Mouse (Mus musculus) ovary, postnatal 36 days (tissue): ENCODE measurements around the gene Nhsl1.

Experiments used
- DNase-seq: peaks from one replicate; pipeline ENCODE4 v3.0.0; 2022; ENCODE audit warnings: low spot score, mixed read lengths

The Nhsl1 gene

DNA sequence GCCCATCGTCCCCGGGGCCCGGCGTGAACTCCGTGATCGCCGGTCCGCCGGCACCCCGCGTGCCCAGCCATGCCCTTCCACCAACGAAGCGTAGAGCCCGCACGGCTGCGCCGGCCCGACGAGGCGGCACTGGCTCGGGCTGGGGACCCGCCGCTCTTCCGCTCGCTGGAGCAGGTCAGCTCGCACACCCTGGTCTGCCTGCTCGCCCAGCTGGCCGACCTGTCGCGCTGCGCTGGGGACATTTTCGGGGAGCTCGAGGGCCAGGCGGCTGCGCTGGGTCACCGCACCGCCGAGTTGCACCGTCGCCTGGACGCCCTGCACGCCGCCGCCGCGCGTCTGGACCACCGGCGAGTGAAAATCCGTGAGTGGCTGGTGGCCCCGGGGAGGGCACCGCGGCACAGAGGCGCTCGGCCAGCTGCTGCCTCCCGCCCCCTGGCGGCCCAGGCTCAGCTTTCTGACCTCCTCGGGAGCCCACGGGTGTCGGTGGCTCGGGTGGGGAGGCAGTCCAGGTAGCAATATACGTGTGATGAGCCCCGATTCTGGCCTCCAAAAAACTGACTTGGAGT, at the start of gene Nhsl1:
Gene Nhsl1 (plus strand): TSS at position 70 of the 566 bp plus-strand sequence.
- DNase-seq, result peak; percentile 62

DNA sequence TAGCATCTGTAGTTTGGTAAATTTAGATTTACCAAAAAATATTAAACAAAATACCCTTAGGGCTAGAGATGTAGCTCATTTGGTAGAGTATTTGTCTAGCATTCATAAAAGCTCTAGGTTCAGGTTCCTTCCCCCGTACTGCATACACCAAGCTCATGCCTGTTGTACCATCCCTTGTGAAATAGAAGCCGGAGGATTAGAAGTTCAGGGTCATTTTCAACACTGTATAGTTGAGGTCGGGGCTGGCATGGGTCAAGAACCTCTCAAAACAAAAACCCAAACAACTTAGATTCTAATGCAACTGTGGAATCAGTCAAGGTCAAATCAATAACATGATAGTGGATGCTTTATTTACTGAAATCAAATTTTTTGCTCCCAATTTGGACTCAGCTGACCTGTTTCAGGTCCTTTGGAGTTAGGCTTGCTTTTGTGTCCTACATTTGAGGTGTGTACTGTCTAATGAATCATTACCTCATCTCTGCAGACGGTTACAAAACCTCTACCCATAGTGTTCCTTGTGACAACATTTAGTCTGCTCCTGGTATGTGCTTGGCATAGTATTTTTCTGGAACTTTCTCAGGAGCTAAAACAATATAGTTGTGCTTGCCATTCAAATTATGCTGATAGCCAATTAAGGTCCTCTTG, 42.6 kb upstream of the Nhsl1 start:
- no peak for DNase-seq

DNA sequence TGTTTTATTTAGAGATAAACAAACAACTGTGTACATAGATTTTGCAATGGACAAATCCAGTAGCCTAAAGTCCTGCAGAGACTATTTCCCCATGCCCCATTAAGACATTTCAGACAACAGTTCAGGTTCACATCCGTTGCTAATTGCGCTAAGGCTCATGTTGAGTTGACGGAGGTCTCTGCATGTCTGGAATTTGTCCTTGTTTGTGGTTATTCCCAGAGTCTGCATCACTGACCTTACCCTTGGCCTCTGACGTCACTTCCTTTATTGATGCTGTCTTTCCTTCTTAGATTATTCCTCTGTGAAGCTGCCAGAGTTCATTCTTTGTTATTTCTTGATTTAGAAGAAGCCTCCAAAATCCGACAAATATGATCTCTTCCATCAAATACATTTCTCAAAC, 34.8 kb upstream of the Nhsl1 start:
- no peak for DNase-seq

GRCm38 (mm10) chr10:18289512-18289911, 29.3 kb upstream of the Nhsl1 start:
- no peak for DNase-seq

DNA sequence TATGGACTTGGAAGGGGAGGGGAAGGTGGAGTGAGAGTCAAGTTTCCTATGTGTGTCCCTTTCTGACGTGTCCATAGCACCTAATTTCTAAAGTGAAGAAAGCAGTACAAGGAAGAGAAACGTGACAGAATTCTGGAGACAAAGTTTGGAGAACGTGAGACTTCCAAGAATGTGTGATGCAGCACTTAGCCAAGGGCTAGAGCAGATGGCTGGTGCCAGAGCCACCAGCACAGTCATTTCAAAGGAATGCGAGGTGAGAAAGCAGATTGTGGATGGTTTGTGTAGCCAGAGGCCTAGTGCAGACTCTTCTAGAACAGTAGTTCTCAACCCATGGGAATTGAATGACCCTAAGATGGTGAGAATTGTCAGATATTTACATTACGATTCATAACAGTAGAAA, 13.7 kb upstream of the Nhsl1 start:
- DNase-seq, result no peak

DNA sequence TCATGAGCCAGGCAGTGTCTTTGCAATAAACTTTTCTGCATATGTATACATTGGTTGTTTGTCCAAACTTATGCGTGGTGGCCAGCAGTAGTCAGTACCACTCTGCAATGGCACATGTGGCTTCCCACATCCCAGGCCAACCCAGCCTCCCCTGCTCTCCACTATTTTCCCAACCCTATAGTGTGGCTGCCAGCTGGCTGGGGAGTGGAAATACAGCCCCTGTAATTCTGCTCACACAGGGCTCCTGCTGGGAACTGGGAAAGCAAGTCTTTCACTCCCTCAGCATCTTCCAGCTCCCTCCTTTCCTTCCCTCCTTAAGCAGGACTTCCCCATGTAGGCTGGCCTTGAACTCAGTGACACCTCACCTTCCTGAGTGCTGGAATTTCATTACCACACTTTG, 3.7 kb upstream of the Nhsl1 start:
- DNase-seq, result no peak

DNA sequence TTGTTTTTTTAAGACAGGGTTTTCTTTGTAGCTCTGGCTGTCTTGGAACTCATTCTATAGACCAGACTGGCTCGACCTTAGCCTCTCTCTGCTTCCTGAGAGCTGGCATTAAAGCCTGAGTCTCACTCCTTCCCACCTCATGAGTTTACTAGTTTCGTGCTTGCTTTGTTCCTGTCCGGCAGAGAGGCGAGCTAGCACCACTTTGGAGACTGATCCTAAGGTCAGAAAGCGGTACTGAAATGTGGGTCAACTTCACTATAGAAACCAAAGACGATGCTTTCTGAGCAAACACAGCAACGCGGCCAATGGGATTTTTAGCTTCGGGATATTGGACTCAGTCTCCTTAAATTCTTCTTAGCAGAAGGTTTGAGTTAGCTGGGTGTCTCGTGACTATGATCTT, 1.3 kb upstream of the Nhsl1 start:
- no peak for DNase-seq

GRCm38 (mm10) chr10:18317961-18318915, 547 bp upstream of the Nhsl1 start:
- DNase-seq, result peak; percentile 71

DNA sequence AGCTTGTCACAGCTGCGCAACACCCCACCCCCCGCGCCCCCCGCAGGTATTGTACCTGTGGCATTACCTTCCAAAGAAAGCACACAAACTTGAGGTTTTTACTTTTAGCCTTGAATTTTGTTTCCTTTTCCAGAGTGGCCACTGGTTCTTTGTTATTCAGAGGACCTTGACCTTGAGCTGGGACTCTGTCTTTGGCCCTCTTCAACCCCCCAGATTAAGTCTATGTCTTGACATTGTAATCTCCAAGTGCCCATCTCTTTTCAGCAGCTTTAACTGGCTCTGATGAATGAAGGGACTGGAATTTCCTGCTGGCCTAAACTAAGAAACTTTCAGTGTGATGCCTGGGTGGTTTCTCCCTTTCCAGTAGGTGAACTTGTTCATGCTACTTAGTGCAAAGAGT, 906 bp downstream of the Nhsl1 start:
- DNase-seq, result no peak

GRCm38 (mm10) chr10:18321861-18322260, 3.1 kb downstream of the Nhsl1 start:
- no peak for DNase-seq

DNA sequence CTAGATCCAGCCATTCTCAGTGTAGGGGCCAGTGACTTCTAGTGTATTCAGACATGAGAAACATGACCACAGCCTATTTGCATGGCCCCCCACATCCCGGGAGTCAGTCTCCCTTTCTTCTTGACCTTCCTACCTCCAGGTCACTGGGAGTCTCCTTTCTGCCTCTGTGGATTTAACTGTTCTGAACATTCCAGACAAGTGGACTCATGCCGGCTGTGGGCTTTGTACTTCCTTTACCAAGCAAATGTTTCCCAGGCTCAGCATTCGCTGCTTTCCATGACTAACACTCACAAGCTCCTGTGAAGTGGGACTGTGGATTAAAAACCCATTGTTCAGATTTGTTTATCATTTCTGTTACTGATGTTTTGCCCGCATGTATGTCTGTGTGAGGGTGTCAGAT, 4.9 kb downstream of the Nhsl1 start:
- no peak for DNase-seq

GRCm38 (mm10) chr10:18328331-18328908, 9.6 kb downstream of the Nhsl1 start:
- no peak for DNase-seq

GRCm38 (mm10) chr10:18329096-18330038, 10.6 kb downstream of the Nhsl1 start:
- DNase-seq, result peak; percentile 31

DNA sequence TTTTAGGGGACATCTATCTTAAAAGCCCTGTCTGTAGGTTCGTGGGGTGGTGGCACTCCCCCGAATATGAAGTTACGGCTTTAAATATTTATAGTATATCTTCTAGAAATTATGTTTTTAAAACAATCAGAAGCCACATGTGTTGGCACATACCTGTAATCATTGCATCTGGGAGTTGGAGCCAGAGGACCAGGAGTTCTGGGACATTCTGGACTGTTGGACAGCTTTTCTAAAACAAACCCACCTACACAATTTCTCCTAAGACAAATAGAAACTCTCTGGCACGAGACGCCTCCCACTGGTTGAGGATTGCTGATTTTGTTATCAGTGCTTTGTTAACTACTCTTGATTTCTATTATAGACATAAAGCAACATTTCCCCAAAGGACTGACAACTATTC, 11.7 kb downstream of the Nhsl1 start:
- DNase-seq, result no peak

GRCm38 (mm10) chr10:18333575-18333974, 14.8 kb downstream of the Nhsl1 start:
- DNase-seq, result no peak

- no peak for DNase-seq
These were observed 15.4 kb downstream of the Nhsl1 start for GRCm38 (mm10) chr10:18334176-18334575.

- DNase-seq, result no peak
These were observed 15.9 kb downstream of the Nhsl1 start for GRCm38 (mm10) chr10:18334734-18335133.

DNA sequence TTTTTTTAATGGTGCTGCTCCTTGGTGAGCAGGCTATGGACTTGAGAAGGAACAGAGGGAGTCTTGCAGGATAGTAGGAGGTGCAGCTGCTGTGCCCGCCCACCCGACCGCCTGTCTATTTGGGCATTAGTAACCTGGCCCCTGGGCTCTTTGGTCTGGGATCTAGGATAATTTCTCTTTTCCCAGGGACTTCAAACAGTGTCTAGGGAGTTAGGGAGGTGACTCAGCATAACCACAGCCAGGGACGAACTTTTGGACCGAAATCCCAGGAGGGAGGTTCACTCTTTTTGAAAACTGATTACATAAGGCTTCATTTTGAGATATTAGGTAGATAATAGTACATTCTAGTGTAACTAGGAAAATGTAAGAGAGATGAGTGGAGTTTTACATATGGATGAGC, 18.9 kb downstream of the Nhsl1 start:
- DNase-seq, result no peak

GRCm38 (mm10) chr10:18339386-18339785, 20.6 kb downstream of the Nhsl1 start:
- DNase-seq, result no peak

DNA sequence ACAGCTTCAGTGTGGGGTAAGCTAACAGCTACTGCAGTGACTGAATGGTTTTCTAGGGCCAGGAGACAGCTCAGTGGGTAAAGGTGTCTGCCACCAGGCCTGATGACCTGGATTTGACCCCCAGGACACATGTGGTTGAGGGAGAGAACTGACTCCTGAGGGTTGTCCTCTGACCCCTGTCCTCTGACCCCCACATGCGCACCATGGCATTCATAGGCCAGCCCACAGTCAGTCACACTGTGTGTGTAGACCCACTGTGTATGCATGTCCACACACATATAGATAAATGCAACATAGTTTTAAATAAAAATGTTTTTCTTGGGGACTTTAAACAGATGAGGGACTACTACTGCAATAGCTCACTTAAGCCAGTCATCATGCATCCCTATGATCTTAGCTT, 22.1 kb downstream of the Nhsl1 start:
- no peak for DNase-seq

DNA sequence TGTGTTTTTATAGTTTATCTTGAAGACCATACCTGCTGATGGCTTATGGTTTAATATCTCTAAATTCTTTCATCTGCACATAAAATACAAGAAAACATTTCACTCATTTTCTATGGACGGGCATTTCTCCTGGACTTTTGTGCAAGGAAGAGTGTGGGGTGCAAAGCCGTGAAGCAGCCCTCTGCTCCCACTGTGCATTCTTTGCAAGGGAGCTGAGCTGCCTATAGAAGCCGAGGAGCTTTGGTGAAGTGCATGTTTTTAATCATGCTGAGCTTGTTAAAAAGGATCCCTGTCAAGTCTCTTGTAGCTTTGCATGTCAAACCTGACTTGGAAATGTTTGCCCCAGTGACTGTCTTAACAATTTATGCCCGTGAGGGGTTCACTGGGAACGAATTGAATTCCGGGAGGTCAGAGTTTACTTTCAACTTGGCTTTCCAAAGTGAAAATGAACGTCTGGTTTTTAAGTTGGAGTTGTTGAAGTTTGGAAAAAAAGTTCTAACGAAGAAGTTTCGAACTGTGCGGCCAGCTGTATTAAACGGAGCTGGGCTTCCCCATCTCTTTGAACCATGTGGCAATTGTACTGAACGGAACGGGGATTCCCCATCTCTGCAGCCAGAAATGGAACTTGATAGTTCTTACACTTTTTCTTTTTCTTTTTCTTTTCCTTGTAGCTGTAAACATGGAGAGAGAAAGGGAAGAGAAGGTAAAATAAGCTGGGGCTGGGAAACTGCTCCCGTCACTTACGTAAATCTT, 22.8 kb downstream of the Nhsl1 start:
- DNase-seq, result no peak
